Mouse (Mus musculus) lung, embryonic 14.5 days (tissue): Measurements from ENCODE around the gene Ddit4. TPM values are rescaled to one million over a fixed set of nuclear protein-coding genes. Genes with fewer than 3 reads are reported as not detected.
A peak's percentile ranks its signal among the peaks of the same experiment; 100 is the strongest.

Source experiments
- ATAC-seq: fragments of 200-750 bp; cut with Nextera tagmentation; 2 replicates; pipeline ENCODE4 v1.8.0; 2017; ENCODE audit warnings: mild to moderate bottlenecking, moderate TSS enrichment, moderate library complexity; ENCODE audit not compliant: insufficient read depth
- DNase-seq: peaks from one replicate; pipeline ENCODE4 v3.0.0-alpha.2; 2015
- H3K27ac ChIP-seq: fragments of 300-500 bp; sonication (generic); 2 replicates; pipeline ENCODE4 v1.5.1; 2014; ENCODE audit warnings: low read depth, mild to moderate bottlenecking, moderate library complexity
- H3K27me3 ChIP-seq: fragments of 300-500 bp; sonication (generic); 2 replicates; pipeline ENCODE4 v1.6.1; 2014; ENCODE audit warnings: low read length, control low read depth; ENCODE audit not compliant: insufficient read depth
- H3K36me3 ChIP-seq: fragments of 300-500 bp; sonication (generic); 2 replicates; pipeline ENCODE4 v1.6.1; 2014; ENCODE audit warnings: control low read depth; ENCODE audit not compliant: insufficient read depth
- H3K4me1 ChIP-seq: fragments of 300-500 bp; sonication (generic); 2 replicates; pipeline ENCODE4 v1.6.1; 2014; ENCODE audit warnings: antibody characterized with exemption, control low read depth; ENCODE audit not compliant: insufficient read depth
- H3K4me2 ChIP-seq: fragments of 300-500 bp; sonication (generic); 2 replicates; pipeline ENCODE4 v1.6.1; 2014; ENCODE audit warnings: mild to moderate bottlenecking
- H3K4me3 ChIP-seq: fragments of 300-500 bp; sonication (generic); 2 replicates; pipeline ENCODE4 v1.5.1; 2014; ENCODE audit warnings: low read depth, low read length
- H3K9ac ChIP-seq: fragments of 300-500 bp; sonication (generic); 2 replicates; pipeline ENCODE4 v1.6.1; 2014
- H3K9me3 ChIP-seq: fragments of 300-500 bp; sonication (generic); 2 replicates; pipeline ENCODE4 v1.6.1; 2016; ENCODE audit warnings: low read depth, low read length, control low read depth
- CTCF ChIP-seq: IDR thresholded peaks from 2 replicates; pipeline ENCODE4 v1.5.1; 2016; ENCODE audit warnings: antibody characterized with exemption, low read depth
- WGBS: fragments of 180-500 bp; shearing (Covaris S2); extraction: QIAGEN DNeasy Blood & Tissue Kit; methylation state at CpG from one replicate; pipeline ENCODE4 v1.1.7; 2014; 5-methylcytosine and 5-hydroxymethylcytosine counted together
- polyA plus RNA-seq: library from polyadenylated mRNA; unstranded; fragments of >200 nt; fragmentation: Nextera tagmentation; extraction: Ambion mirVana; gene quantifications from 2 replicates; pipeline ENCODE4 v1.2.1, GENCODE M21; 2014

Ddit4 gene
- polyA plus RNA-seq, 1 experiment from 2014 or later = 3.5 TPM

DNA sequence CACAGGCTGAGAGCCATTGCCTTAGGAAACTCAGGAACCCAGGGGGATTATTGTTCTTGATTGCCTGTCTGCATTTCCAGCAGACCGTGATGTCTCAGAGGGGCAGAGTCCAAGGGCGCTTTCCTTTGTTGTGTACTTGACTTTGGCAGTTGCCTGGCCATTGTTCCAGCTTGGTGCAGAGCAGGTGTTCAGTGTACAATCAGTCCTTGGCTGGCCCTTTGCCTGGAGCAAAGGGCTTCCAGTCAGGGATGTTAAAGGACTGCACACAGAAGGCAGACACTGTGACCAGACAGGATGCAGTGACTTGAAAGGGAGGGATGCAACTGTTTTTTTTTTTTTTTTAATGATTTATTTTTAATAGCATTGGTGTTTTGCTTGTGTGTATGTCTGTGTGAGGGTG lies 20.9 kb upstream of the Ddit4 start:
- H3K36me3 ChIP-seq = no peaks in the 10 kb centered on the region
- 77% methylated on average over 2 of the region's 2 CpGs for WGBS
- H3K4me2 ChIP-seq = no peak overlapping the region
- no peak for TF ChIP-seq CTCF
- H3K27me3 ChIP-seq = no peaks in the 10 kb centered on the region
- H3K27ac ChIP-seq = no peak overlapping the region
- peaks cover 23% of the 10 kb centered on the region for H3K4me1 ChIP-seq
- DNase-seq = peak; percentile 42
- ATAC-seq = no peak
- H3K9ac ChIP-seq = no peak overlapping the region
- no peaks in the 10 kb centered on the region for H3K9me3 ChIP-seq
- no peak overlapping the region for H3K4me3 ChIP-seq

DNA sequence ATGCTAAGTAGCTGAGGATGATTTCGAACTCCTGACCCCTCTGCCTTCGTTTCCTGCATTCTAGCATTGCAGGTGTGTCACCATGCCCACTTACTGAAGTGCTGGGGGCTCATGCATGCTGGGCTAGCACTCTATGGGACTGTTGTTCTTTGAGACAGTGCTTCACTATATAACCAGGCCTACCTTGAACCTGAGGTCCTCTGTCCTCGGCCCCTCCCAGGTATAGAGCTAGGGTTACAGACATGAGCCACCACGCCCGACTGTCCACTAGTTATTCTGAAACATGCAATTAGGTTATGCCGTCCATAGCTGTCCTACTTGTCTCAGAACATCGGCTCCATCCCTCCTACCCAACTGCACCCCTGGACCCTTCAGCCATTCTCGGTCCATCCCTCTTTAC lies 20.2 kb upstream of the Ddit4 start:
- H3K27me3 ChIP-seq = no peaks in the 10 kb centered on the region
- 91% methylated on average over 8 of the region's 8 CpGs for WGBS
- H3K27ac ChIP-seq = no peak overlapping the region
- TF ChIP-seq CTCF = no peak
- no peak overlapping the region for H3K4me2 ChIP-seq
- no peaks in the 10 kb centered on the region for H3K36me3 ChIP-seq
- ATAC-seq = no peak
- H3K4me1 ChIP-seq = peaks cover 23% of the 10 kb centered on the region
- no peak overlapping the region for H3K4me3 ChIP-seq
- no peak for DNase-seq
- no peaks in the 10 kb centered on the region for H3K9me3 ChIP-seq
- H3K9ac ChIP-seq = no peak overlapping the region

DNA sequence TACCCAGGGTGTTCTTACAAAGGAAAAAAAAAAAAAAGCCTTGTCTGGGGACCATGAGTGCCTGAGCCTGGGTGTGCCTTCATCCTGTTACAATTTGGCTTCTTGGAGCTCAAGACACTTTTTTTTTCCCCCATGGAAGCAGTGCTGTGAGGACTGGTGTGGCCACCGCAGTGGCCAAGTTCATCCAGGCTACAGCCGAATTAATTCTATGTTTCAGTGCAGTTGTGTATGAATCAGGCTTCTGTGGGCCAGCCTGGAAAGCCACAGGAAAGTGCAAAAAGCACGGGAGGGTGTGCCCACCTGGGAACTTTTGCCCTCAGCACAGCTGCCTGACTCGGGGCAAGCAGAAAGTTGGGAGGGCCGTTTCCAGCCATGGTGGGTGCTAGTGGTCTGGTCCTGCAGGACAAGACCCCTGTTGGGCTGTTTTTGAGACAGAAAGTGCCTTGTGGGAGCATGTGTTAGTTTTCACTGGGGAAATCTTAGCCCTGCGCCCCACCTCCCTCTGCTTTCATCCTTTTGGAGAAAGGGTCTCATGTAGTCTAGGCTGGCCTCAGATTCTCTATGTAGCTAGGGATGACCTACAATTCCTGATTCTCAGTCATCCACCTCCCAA lies 18.9 kb upstream of the Ddit4 start:
- H3K36me3 ChIP-seq = no peaks in the 10 kb centered on the region
- H3K4me3 ChIP-seq = peak overlapping the region; percentile 40
- no peak for TF ChIP-seq CTCF
- peaks cover 25% of the 10 kb centered on the region for H3K4me1 ChIP-seq
- WGBS = 26% methylated on average over 6 of the region's 6 CpGs
- H3K27me3 ChIP-seq = no peaks in the 10 kb centered on the region
- H3K27ac ChIP-seq = peak overlapping the region; percentile 58; the same call in 1 of the 2 replicates
- no peaks in the 10 kb centered on the region for H3K9me3 ChIP-seq
- H3K9ac ChIP-seq = peak overlapping the region; percentile 58
- H3K4me2 ChIP-seq = peak overlapping the region; percentile 72
- no peak for ATAC-seq
- DNase-seq = no peak

DNA sequence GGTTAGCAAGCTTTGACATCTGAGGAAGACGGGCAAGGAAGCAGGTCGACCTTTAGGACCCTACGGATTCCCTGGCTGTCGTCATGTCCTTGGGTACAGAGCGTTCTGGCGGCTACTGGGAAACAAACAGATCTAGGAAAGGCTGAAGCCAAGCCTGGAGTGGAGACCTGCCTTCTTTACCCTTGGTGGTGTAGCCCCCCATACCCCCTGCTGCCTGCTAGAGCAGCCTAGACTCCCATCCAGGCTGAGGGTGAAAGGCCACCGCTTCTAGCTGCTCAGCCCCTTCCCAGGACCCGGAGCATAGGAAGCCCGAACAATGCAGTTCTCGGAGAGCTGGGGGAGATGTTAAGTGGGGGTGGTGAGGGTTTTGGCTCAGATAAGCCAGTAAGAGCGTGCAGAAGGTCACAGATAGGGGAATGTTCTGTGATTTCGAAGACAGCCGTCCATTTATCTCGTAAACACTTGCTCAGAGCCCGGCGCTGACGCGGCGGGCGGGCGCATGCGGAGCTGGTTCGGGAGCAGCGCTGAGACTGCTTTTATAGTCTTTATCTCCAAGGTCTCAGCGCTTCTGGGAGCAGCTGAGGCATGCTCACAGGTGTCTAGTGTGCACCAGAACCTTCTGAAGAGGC lies 18.3 kb upstream of the Ddit4 start:
- peak; percentile 77 for DNase-seq
- H3K4me1 ChIP-seq = peaks cover 27% of the 10 kb centered on the region
- no peaks in the 10 kb centered on the region for H3K36me3 ChIP-seq
- no peak for TF ChIP-seq CTCF
- peak overlapping the region; percentile 58 for H3K9ac ChIP-seq
- H3K9me3 ChIP-seq = no peaks in the 10 kb centered on the region
- peak; percentile 31; the same call in 1 of the 2 replicates for ATAC-seq
- WGBS = 2% methylated on average over 25 of the region's 25 CpGs
- peak overlapping the region; percentile 40 for H3K4me3 ChIP-seq
- no peaks in the 10 kb centered on the region for H3K27me3 ChIP-seq
- H3K4me2 ChIP-seq = peak overlapping the region; percentile 72
- peak overlapping the region; percentile 58 for H3K27ac ChIP-seq

DNA sequence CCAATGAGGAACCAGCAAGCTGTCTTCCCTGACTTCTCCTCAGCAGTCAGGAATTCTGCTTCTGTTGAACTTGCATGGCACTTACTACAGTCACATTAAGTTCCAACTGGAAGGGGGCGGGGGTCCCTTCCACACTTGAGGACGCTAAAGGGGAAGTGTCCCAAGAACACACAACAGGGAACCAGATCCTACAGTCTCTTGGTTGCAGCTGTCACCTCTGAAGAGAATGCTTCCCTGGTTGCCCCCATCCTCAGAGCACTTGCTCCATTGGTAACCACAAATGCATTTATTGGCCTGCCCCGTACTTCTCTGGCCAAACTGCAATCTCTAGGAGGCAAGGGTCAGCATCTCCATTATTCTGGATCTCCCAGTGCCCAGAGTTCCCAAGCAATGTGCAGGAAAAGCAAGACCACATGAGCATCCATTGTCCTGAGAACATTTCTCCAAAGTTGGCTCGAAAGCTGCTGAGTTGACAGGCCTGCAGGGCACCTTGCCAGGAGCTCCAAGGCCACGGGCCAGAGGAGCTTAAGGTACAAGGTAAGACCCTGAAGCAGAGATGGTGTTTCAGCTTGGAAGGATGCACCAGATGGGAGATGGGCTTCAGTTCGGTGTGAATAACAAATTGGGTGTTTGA lies 15.8 kb upstream of the Ddit4 start:
- H3K36me3 ChIP-seq = no peaks in the 10 kb centered on the region
- H3K27ac ChIP-seq = no peak overlapping the region
- no peak overlapping the region for H3K9ac ChIP-seq
- no peak overlapping the region for H3K4me3 ChIP-seq
- TF ChIP-seq CTCF = no peak
- DNase-seq (peak; percentile 33), ATAC-seq (no peak)
- H3K4me2 ChIP-seq = no peak overlapping the region
- H3K4me1 ChIP-seq = peaks cover 18% of the 10 kb centered on the region
- H3K27me3 ChIP-seq = no peaks in the 10 kb centered on the region
- WGBS = 65% methylated on average over 6 of the region's 6 CpGs
- no peaks in the 10 kb centered on the region for H3K9me3 ChIP-seq

DNA sequence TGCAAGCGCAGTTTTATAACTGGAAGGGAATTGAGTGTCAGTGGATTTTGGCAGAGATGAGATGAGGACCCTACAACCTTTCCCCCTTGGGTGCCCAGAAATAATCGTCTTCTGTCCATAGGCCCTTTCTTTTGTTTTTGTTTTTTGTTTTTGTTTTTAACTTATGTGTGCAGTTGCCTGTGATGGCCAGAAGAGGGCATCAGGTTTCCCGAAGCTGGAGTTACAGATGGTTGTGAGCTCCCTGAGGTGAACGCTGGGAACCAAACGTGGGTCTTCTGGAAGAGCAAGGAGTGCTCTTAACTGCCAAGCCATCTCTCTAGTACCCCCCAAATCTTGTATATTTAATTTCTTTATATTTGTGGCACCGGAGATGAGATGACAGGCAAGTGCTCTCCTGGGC lies 15.1 kb upstream of the Ddit4 start:
- Histone ChIP-seq H3K9ac (no peak overlapping the region), H3K4me2 (no peak overlapping the region), H3K4me1 (peaks cover 18% of the 10 kb centered on the region), H3K9me3 (no peaks in the 10 kb centered on the region), H3K36me3 (no peaks in the 10 kb centered on the region), H3K27ac (no peak overlapping the region), H3K27me3 (no peaks in the 10 kb centered on the region), H3K4me3 (no peak overlapping the region)
- DNase-seq = no peak
- ATAC-seq = no peak
- WGBS = 90% methylated on average over 6 of the region's 6 CpGs
- peak; percentile 36 for TF ChIP-seq CTCF

DNA sequence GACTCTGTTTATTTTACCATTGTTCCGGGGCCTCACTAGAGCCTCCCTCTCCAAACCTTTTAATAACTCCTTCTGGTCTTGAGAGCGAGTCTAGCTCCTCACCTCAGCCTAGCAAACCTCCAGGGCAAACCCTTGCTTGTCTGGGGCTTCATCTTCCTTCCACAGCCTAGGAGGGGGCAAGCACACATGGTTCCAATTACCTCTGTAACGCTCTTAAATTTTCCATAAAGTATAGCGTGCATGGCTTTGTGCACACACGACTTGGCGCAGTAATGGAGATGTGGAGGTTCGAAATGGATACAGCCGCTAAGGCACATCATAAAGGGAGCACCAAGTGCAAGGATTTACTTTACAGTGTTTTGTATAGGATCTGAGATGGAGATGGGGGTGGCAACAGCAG lies 14.2 kb upstream of the Ddit4 start:
- peaks cover 18% of the 10 kb centered on the region for H3K4me1 ChIP-seq
- no peaks in the 10 kb centered on the region for H3K36me3 ChIP-seq
- H3K9ac ChIP-seq = peak overlapping the region; percentile 33; the same call in 1 of the 2 replicates
- DNase-seq (no peak), ATAC-seq (no peak)
- no peak overlapping the region for H3K4me3 ChIP-seq
- no peaks in the 10 kb centered on the region for H3K9me3 ChIP-seq
- peak overlapping the region; percentile 78; the same call in 1 of the 2 replicates for H3K27ac ChIP-seq
- no peak for TF ChIP-seq CTCF
- no peak overlapping the region for H3K4me2 ChIP-seq
- H3K27me3 ChIP-seq = no peaks in the 10 kb centered on the region
- 53% methylated on average over 8 of the region's 8 CpGs for WGBS
